Mouse (Mus musculus): ENCODE data around the gene Fry.

DNA sequence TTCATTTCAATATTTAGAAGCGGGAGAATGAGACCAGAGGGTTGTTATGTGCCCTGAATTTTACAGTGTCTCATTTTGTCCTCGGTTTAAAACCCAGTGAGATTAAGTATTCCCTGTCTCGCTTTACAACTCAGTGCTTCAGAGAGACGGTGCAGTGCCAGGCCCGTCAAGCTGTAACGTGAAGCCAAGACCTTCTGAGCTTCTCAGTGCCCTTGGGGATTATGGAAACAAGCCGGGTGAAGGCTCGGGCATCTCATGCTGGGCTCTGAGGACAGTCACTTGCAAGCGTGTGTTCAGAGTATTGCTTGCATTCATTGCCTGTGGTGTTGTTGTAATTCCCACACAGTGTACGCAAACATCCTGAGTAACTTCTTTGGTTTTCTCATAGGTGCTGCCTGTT, 218.0 kb downstream of the Fry start:
- TF ChIP-seq CTCF (IDR thresholded peaks at IDR 0.05; ENCODE audit: extremely low read depth, insufficient read length, insufficient replicate concordance, low read depth, low read length) (no peak), POLR2A (IDR thresholded peaks at IDR 0.05; ENCODE audit: low read depth, low read length) (no peak)
